In genomic region chr8:85925574-85925973, GRCm38 (mm10) we compare ENCODE assay signal across 19 mouse cellular contexts.
A peak's percentile ranks its signal among the peaks of the same experiment; 100 is the strongest.
DNase-seq lines count a peak whose midpoint lies in the region; ATAC-seq lines count a peak whose summit lies in the region.
"Had no signal": no experiment of that assay in that cellular context is flagged by ENCODE, and none has a peak within 500 bp of the region (broad histone marks: within the 10 kb centered on the region; RNA-seq: fewer than 3 reads in every experiment).

No protein-coding gene starts in this region.

- peaks cover 11% of the 10 kb centered on the region for H3K4me1 ChIP-seq in heart, embryonic 15.5 days (replicated peaks)
- 0 out of 2 replicates have a peak, but pooled peaks cover 3% of the 10 kb centered on the region for H3K4me1 ChIP-seq in kidney, embryonic 15.5 days
- no peaks in the 10 kb centered on the region for H3K4me1 ChIP-seq in neural tube, embryonic 13.5 days (replicated peaks)
- H3K4me1 ChIP-seq: embryonic facial prominence, embryonic 15.5 days; limb, embryonic 15.5 days; megakaryocyte, embryonic 14.5 days; stomach, embryonic 15.5 days had no signal

- DNase-seq in heart, adult 9 months (ENCODE audit: low spot score in 2 of 2), result no peak
- no peak for DNase-seq in kidney, postnatal 14 days
- no peak for DNase-seq in neural tube, embryonic 10.5 days (ENCODE audit: extremely low spot score, low spot score)
- no peak for DNase-seq in natural killer cell, adult 2 months (ENCODE audit: low spot score in 2 of 2)
- DNase-seq: kidney, adult 11 months; left cerebral cortex, postnatal 4 days; thymus, postnatal 25 days had no signal

- H3K27me3 ChIP-seq in heart, embryonic 15.5 days, result no peaks in the 10 kb centered on the region
- no peaks in the 10 kb centered on the region for H3K27me3 ChIP-seq in kidney, embryonic 15.5 days
- no peaks in the 10 kb centered on the region for H3K27me3 ChIP-seq in neural tube, embryonic 13.5 days
- H3K27me3 ChIP-seq: embryonic facial prominence, embryonic 15.5 days; limb, embryonic 15.5 days; megakaryocyte, embryonic 14.5 days; Patski; stomach, embryonic 15.5 days had no signal

- no peak overlapping the region for H3K4me3 ChIP-seq in heart, embryonic 15.5 days
- no peak overlapping the region for H3K4me3 ChIP-seq in kidney, embryonic 15.5 days (replicated peaks)
- no peak overlapping the region for H3K4me3 ChIP-seq in neural tube, embryonic 13.5 days
- H3K4me3 ChIP-seq: embryonic facial prominence, embryonic 15.5 days; heart, adult 2 months; limb, embryonic 15.5 days; megakaryocyte, embryonic 14.5 days; stomach, embryonic 15.5 days had no signal

- no peak overlapping the region for H3K9ac ChIP-seq in heart, embryonic 15.5 days
- H3K9ac ChIP-seq in kidney, embryonic 15.5 days, result no peak overlapping the region
- H3K9ac ChIP-seq in neural tube, embryonic 13.5 days, result no peak overlapping the region
- H3K9ac ChIP-seq: embryonic facial prominence, embryonic 15.5 days; limb, embryonic 15.5 days; liver, embryonic 14.5 days; lung, embryonic 14.5 days; stomach, embryonic 15.5 days had no signal

- H3K27ac ChIP-seq in heart, embryonic 15.5 days, result peak overlapping the region; percentile 41; the same call in 1 of the 2 replicates
- peak overlapping the region; percentile 10 for H3K27ac ChIP-seq in kidney, embryonic 15.5 days
- H3K27ac ChIP-seq in neural tube, embryonic 13.5 days (replicated peaks), result peak overlapping the region; percentile 10; the same call in 1 of the 2 replicates
- H3K27ac ChIP-seq: embryonic facial prominence, embryonic 15.5 days; heart, adult 2 months; limb, embryonic 15.5 days; liver, embryonic 14.5 days; stomach, embryonic 15.5 days had no signal

- H3K4me2 ChIP-seq in heart, embryonic 15.5 days, result no peak overlapping the region
- H3K4me2 ChIP-seq in kidney, embryonic 15.5 days, result no peak overlapping the region
- H3K4me2 ChIP-seq in neural tube, embryonic 13.5 days, result no peak overlapping the region
- H3K4me2 ChIP-seq: embryonic facial prominence, embryonic 15.5 days; limb, embryonic 15.5 days; lung, embryonic 14.5 days; stomach, embryonic 15.5 days had no signal

- WGBS in heart, embryonic 15.5 days, result 89% methylated on average over 1 of the region's 1 CpGs
- 81% methylated on average over 1 of the region's 1 CpGs for WGBS in kidney, embryonic 15.5 days
- WGBS in neural tube, embryonic 13.5 days, result 100% methylated on average over 1 of the region's 1 CpGs

- ATAC-seq in heart, embryonic 15.5 days (replicated peaks; ENCODE audit: insufficient number of reproducible peaks, insufficient read depth, low FRiP score, low read depth), result no peak
- ATAC-seq in kidney, embryonic 15.5 days (replicated peaks; ENCODE audit: low FRiP score), result no peak
- no peak for ATAC-seq in neural tube, embryonic 13.5 days (ENCODE audit: low read depth)
- ATAC-seq: forebrain, embryonic 16.5 days; Patski had no signal

- no peaks in the 10 kb centered on the region for H3K9me3 ChIP-seq in heart, embryonic 15.5 days (replicated peaks)
- H3K9me3 ChIP-seq in kidney, embryonic 15.5 days (replicated peaks), result no peaks in the 10 kb centered on the region
- H3K9me3 ChIP-seq in neural tube, embryonic 13.5 days, result no peaks in the 10 kb centered on the region
- H3K9me3 ChIP-seq: embryonic facial prominence, embryonic 15.5 days; limb, embryonic 15.5 days; megakaryocyte, embryonic 14.5 days; stomach, embryonic 15.5 days had no signal

- H3K36me3 ChIP-seq in heart, embryonic 15.5 days, result no peaks in the 10 kb centered on the region; the same call in 1 of the 2 replicates
- H3K36me3 ChIP-seq in kidney, embryonic 15.5 days, result peaks cover 7% of the 10 kb centered on the region; the same call in 1 of the 2 replicates
- H3K36me3 ChIP-seq in neural tube, embryonic 13.5 days, result no peaks in the 10 kb centered on the region
- H3K36me3 ChIP-seq: stomach, embryonic 15.5 days had no signal
